Mouse (Mus musculus) ES-Bruce4 (cell line): ENCODE data around the gene Atp11a.

Experiments used
- EP300 ChIP-seq: IDR thresholded peaks from 2 replicates; pipeline ENCODE4 v1.6.1; 2011; ENCODE audit warnings: low read depth, low read length; ENCODE audit not compliant: insufficient read depth
- POLR2A ChIP-seq: IDR thresholded peaks from one replicate; pipeline ENCODE4 v1.8.1; 2011; ENCODE audit warnings: low read length; ENCODE audit not compliant: insufficient read depth

- TF ChIP-seq EP300 (no peak), POLR2A (no peak)
These were observed 5.1 kb downstream of the Atp11a start for GRCm38 (mm10) chr8:12761873-12762272.
